Mouse (Mus musculus): ENCODE results near the gene Trim42.

Gene Trim42

DNA sequence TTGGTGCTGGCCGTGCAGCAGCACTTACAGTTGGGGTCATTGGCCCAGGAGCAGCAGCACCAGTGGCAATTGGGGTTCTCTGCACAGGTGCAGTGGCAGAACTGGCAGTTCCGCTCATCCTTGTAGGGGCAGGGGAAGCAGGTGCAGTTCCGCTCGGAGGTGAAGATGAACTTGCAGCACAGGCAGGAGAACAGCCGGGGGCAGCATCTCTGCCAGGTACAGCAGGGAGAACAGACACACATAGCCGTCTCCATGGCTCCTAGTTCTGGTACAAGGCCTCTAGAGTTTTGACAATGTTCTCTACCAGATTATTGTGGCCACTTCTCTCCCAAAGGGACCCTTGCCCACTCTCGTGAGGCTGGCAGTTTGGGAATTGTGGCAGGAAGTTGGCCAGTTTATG is at the start of gene Trim42:
Trim42 (minus strand) TSS at position 368 of the 400 bp plus-strand sequence.
- in situ Hi-C loops (cut with MboI; ENCODE audit: low pct_unique_long_range_greater_than_20kb in 1 of 2, low sequenced_read_pairs in 2 of 2, unreplicated experiment in 1 of 2), result no loop called here

DNA sequence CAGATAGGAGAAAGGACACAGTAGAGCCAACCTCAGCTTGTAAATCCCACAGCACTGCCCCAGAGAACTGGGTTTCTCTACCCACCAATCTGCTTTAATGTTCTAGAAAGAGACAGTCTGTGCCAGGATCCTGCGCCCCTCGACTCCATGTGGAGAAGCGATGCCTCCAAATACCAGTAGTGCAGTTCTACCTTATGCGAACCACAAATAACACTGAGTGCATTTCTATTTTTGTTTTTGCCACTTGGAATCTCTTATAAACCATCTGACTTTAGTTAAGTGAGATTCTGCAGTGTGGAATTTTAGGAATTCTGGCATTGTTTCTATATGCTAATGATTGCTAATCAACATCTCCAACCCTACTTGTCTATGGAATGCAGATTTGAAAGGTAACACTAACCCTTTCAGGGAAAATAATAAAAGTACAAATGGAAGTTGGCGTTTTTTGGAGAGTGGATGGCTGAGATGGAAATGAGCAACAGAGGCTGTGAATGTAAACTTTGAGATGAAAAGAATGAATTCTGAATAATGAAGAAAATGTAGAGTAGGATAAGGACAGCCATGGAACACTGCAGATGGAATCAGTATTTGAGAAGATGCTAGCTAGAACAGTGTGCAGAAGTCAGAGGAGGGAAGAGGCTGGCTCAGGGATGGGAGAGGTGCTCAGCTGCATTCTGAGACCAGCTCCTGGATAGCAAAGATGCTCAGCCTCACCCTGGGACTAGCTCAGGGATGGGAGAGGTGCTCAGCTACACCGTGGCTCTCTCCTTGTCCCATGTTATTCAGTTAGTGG is 45.3 kb upstream of the Trim42 start:
- in situ Hi-C loops (cut with MboI; ENCODE audit: low pct_unique_long_range_greater_than_20kb in 1 of 2, low sequenced_read_pairs in 2 of 2, unreplicated experiment in 1 of 2), result no loop called here

DNA sequence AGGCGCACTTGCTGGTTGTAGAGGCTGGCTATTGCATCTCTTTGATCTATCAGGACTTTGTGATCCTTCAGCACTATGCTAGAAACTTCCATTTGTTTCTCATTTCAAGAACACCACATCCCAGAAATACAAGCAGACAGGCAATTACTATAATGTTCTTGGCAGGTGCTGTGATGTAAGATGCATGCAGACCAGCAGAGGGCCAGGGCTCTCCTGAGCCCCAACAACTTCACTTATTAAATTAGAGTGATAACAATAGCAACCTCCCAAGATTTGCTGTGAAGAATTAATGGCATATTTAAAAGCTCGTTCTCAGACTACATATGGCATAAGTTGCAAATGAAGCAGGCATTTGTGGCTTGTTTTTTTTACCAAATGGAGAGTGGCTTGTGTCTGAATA is 38.4 kb upstream of the Trim42 start:
- in situ Hi-C loops (cut with MboI; ENCODE audit: low pct_unique_long_range_greater_than_20kb in 1 of 2, low sequenced_read_pairs in 2 of 2, unreplicated experiment in 1 of 2), result no loop called here

- in situ Hi-C loops (cut with MboI; ENCODE audit: low pct_unique_long_range_greater_than_20kb in 1 of 2, low sequenced_read_pairs in 2 of 2, unreplicated experiment in 1 of 2), result no loop called here
Observed at GRCm38 (mm10) chr9:97356441-97356840, 13.3 kb downstream of the Trim42 start.

DNA sequence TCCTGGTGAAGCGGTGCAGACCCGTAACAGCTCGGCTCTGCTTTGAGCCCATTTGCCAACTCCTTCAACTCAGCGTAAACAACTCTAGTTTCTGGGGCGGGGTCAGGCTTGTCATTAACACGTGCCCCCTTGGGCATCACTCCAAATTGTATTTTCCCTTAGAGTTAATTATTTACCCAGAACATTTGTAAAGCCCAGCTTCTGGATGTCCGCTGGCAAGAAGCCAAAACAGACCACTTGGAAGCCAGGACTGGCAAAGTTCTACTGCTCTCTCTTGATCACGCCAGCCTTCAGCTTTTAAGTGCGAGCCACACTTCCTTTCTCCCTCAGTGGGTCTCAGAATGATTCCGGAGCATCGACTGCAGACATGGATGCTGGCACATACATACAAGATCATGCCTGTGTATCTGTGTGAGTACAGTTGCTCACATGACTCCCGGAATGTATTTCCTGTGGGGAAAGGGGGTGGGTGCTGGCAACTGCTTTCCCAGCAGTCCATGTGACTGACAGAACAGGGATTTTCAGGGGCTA is 24.9 kb downstream of the Trim42 start:
- in situ Hi-C loops (cut with MboI; ENCODE audit: low pct_unique_long_range_greater_than_20kb in 1 of 2, low sequenced_read_pairs in 2 of 2, unreplicated experiment in 1 of 2), result no loop called here

DNA sequence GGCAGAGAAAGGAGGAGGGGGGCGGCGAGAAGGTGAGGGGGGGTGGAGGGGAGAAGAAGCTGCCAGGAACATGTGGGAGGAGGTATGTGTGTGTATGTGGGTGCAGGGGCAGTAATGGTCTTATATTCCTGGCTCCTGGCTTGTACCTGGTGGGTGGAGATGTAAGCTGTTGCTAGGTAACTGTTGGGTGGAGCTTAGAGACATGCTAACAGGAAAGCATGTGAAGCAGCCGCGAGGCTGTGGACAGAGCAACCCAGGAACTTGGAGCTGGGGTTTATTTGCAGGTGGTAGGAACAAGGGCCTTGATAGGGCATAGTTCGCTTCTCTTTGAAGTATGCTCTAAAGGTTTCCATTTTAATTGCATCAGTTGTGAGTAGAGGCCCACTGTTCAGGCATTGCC is 28.0 kb downstream of the Trim42 start:
- in situ Hi-C loops (cut with MboI; ENCODE audit: low pct_unique_long_range_greater_than_20kb in 1 of 2, low sequenced_read_pairs in 2 of 2, unreplicated experiment in 1 of 2), result no loop called here

DNA sequence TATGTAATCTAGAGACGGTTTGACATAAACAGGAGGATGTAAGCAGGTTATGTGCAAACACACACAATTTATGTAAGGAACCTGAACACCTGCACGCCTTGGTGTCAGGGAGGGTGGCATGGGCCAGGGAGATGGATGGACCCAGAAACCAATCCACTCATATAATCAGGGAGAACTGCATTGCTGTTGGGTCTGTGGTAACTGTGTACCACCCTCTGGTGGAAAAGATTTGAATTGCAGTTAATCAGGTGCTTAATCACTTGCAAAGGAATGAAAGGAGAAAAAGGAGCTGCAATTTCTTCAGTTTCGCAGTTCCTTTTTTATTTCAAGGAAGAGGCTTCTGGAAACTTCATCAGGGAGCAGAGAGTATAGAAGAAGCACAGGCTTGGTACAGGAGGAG is 46.9 kb downstream of the Trim42 start:
- in situ Hi-C loops (cut with MboI; ENCODE audit: low pct_unique_long_range_greater_than_20kb in 1 of 2, low sequenced_read_pairs in 2 of 2, unreplicated experiment in 1 of 2), result no loop called here

GRCm38 (mm10) chr9:97322120-97322519 is 47.6 kb downstream of the Trim42 start:
- in situ Hi-C loops (cut with MboI; ENCODE audit: low pct_unique_long_range_greater_than_20kb in 1 of 2, low sequenced_read_pairs in 2 of 2, unreplicated experiment in 1 of 2), result no loop called here

DNA sequence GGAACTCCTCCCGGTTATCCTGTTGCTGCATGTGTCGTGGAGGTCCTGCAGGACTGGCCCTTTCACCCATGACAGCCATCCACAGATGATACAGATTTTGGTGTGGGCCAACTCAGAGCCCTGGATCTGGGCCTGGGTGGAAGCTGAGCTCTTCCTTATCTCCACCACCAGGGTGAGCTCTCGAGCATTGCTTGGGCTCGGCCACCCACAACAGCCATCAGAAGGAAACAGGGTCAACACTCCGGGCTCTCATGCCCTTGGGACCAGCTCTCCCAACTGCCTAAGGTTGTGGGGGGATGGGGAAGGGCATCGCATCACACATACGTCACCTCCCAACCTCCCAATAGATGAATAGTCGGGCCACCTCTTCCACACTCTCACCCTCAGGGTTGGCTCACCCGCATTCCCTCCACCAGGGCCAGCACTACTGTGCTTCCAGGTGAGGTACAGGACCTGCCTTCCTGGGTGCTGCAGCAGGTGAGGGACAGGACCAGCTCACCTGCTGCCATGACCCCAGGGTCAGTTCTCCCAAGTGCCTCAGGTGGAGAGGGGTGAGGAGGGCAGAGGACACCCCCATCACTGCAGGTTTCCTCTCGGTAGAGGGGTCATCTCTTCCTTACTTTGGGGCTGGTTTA is 54.2 kb downstream of the Trim42 start:
- in situ Hi-C loops (cut with MboI; ENCODE audit: low pct_unique_long_range_greater_than_20kb in 1 of 2, low sequenced_read_pairs in 2 of 2, unreplicated experiment in 1 of 2), result no loop called here

DNA sequence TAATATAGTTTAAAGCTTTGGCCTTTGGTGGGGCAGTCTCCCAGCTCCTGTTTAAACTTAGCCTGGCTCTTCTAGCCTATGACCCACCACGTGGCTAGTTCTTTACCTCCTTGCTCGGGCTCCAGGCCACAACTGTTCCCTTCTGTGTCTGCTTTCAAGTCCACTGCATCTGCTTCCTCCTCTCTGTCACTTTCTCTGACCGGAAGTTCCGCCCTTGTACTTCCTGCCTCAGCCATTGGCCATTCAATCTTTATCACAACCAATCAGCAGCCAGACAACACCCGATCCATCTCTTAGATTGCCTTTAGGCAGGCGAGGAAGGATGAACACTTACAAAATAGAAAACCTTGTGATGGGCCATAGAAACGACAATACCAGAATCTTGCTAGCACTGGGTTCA is 58.1 kb downstream of the Trim42 start:
- in situ Hi-C loops (cut with MboI; ENCODE audit: low pct_unique_long_range_greater_than_20kb in 1 of 2, low sequenced_read_pairs in 2 of 2, unreplicated experiment in 1 of 2), result no loop called here

GRCm38 (mm10) chr9:97309509-97310053 is 60.2 kb downstream of the Trim42 start:
- in situ Hi-C loops (cut with MboI; ENCODE audit: low pct_unique_long_range_greater_than_20kb in 1 of 2, low sequenced_read_pairs in 2 of 2, unreplicated experiment in 1 of 2), result no loop called here

- in situ Hi-C loops (cut with MboI; ENCODE audit: low pct_unique_long_range_greater_than_20kb in 1 of 2, low sequenced_read_pairs in 2 of 2, unreplicated experiment in 1 of 2), result no loop called here
Observed at GRCm38 (mm10) chr9:97307705-97308485, 61.9 kb downstream of the Trim42 start.
